Mouse (Mus musculus) intestine, embryonic 14.5 days (tissue): ENCODE measurements at regions not wholly inside any gene's neighbourhood (a gene's known extent, or its start where the extent isn't known, plus 50 kb on each side); places are given as distances from the start of the nearest gene placed in this dataset.
A peak's percentile ranks its signal among the peaks of the same experiment; 100 is the strongest.

Experiments used
- ATAC-seq: fragments of 200-750 bp; cut with Nextera tagmentation; replicated peaks from 2 replicates; pipeline ENCODE4 v1.8.0; 2017; ENCODE audit warnings: low read depth, moderate number of reproducible peaks, moderate TSS enrichment, moderate library complexity; ENCODE audit not compliant: low FRiP score, low TSS enrichment
- DNase-seq: peaks from one replicate; pipeline ENCODE4 v3.0.0-alpha.2; 2018; ENCODE audit warnings: low spot score
- H3K27ac ChIP-seq: fragments of 300-500 bp; sonication (generic); 2 replicates; pipeline ENCODE4 v1.5.1; 2014; ENCODE audit warnings: low read depth, mild to moderate bottlenecking, control low read depth
- H3K27me3 ChIP-seq: fragments of 300-500 bp; sonication (generic); replicated peaks from 2 replicates; pipeline ENCODE4 v1.6.1; 2014; ENCODE audit warnings: low read length, control low read depth; ENCODE audit not compliant: control insufficient read depth, insufficient read depth
- H3K36me3 ChIP-seq: fragments of 300-500 bp; sonication (generic); 2 replicates; pipeline ENCODE4 v1.6.1; 2014; ENCODE audit warnings: low read length, control low read depth; ENCODE audit not compliant: control insufficient read depth, insufficient read depth
- H3K4me1 ChIP-seq: fragments of 300-500 bp; sonication (generic); replicated peaks from 2 replicates; pipeline ENCODE4 v1.6.1; 2014; ENCODE audit warnings: low read length, control low read depth, mixed read lengths; ENCODE audit not compliant: control insufficient read depth, insufficient read depth
- H3K4me2 ChIP-seq: fragments of 300-500 bp; sonication (generic); 2 replicates; pipeline ENCODE4 v1.6.1; 2014; ENCODE audit warnings: low read length
- H3K4me3 ChIP-seq: fragments of 300-500 bp; sonication (generic); 2 replicates; pipeline ENCODE4 v1.5.1; 2014; ENCODE audit warnings: low read depth, low read length, control low read depth, mixed read lengths
- H3K9ac ChIP-seq: fragments of 300-500 bp; sonication (generic); 2 replicates; pipeline ENCODE4 v1.6.1; 2014; ENCODE audit warnings: mild to moderate bottlenecking, low read length
- H3K9me3 ChIP-seq: fragments of 300-500 bp; sonication (generic); 2 replicates; pipeline ENCODE4 v1.6.1; 2016; ENCODE audit warnings: low read length, control low read depth; ENCODE audit not compliant: control insufficient read depth
- WGBS: fragments of 180-500 bp; shearing (Covaris S2); extraction: QIAGEN DNeasy Blood & Tissue Kit; methylation state at CpG from one replicate; pipeline ENCODE4 v1.1.7; 2014; 5-methylcytosine and 5-hydroxymethylcytosine counted together

DNA sequence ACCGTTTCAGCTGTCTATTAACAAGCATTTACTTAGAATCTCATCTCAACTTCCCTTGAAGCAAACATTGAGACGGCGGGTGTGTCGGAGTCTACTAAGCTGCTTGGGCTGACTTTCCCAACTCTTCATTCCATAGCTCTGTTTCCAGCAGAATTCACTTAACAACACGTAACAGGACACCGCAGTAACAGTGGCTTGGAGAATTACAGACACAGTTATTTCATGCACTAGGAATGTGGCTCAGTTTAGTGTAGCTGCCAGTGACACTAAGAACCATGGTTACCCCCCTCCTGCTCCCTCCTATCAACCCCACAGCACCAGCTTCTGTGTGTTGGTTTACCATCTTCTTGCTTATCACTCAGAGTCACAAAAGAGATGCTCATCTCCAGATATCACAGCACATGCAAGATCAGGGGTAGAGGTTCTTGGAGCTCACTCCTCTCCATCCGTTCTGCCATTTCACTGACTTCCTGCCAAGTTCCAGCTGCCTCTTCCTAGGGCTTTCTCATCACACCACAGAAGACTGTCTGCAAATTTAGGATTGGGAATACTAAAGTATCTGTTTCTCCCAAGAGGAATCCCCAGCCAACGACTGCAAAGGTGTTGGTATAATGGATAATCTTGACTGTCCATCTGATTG is 90.7 kb downstream of the Banf2 start:
- no peak overlapping the region for H3K4me3 ChIP-seq
- ATAC-seq (no peak), DNase-seq (no peak)
- peak overlapping the region; percentile 48; the same call in 1 of the 2 replicates for H3K27ac ChIP-seq
- H3K4me1 ChIP-seq, result no peaks in the 10 kb centered on the region
- no peak overlapping the region for H3K4me2 ChIP-seq
- H3K27me3 ChIP-seq, result no peaks in the 10 kb centered on the region
- H3K9me3 ChIP-seq, result no peaks in the 10 kb centered on the region
- WGBS, result 55% methylated on average over 8 of the region's 8 CpGs
- no peaks in the 10 kb centered on the region for H3K36me3 ChIP-seq
- H3K9ac ChIP-seq, result no peak overlapping the region

DNA sequence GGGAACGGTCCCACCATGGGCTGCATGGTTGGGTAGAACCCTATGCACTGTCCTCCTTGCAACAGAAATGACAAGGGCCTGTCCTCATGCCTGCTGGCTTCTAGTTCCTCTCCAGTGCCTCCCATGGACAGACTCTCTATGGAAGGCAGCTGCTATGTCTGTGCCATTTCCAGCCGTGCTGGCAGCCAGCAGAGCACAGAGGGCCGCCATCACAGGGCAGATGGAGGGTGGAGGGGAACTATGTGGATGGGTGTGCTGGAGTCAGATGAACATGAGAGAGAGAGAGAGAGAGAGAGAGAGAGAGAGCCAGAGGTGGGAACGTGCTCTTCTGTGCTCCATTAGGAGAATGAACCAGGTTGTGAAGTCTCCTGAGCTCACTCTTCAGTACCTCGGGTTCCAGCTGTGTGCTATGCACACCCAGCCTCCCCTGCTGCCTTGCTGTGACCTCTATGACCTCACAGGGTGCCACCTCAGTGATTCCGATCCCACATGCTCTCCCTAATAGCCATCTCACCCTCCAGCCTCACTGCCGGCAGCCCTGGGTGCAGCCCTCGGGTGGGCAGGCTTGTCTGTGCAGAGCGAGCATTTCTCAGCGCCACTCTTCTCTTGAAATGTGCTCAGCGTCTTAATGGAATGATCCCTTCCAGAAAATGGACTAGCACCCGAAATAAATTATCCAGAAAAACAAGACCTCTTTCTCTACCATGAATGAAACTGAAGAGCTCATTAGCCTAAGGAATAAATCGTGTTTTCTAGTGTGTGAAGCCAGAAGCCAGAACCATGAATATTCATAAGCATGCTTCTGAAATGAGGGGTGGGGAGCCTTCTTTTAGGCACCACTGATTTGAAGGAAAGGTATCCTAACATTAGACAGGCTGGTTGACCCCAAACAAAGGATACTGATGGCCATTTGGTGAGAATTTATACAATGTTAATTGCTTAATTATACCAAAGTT is 94.5 kb downstream of the Banf2 start:
- Histone ChIP-seq H3K4me3 (no peak overlapping the region), H3K4me2 (no peak overlapping the region), H3K9me3 (no peaks in the 10 kb centered on the region), H3K9ac (no peak overlapping the region), H3K27ac (no peak overlapping the region), H3K27me3 (no peaks in the 10 kb centered on the region), H3K4me1 (no peaks in the 10 kb centered on the region), H3K36me3 (no peaks in the 10 kb centered on the region)
- no peak for ATAC-seq
- WGBS, result 74% methylated on average over 13 of the region's 13 CpGs
- DNase-seq, result no peak

DNA sequence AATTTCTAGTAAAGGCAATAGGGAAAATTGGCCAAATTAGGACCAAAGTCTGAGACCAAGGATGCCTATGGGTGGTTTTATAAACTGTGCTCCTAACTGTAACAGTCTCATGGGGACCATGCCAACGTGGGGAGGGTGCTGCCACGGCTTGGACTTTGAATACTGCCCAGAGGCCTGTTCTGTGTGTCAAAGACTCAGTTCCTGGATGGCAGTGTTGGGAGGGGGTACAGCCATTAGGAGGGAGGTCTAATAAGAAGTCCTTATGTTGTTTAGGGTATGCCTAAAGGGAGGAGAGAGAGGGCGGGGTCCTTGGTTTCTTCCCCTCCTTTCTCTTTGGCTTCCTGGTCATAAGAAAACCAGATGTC is 95.2 kb downstream of the Banf2 start:
- H3K27ac ChIP-seq, result no peak overlapping the region

DNA sequence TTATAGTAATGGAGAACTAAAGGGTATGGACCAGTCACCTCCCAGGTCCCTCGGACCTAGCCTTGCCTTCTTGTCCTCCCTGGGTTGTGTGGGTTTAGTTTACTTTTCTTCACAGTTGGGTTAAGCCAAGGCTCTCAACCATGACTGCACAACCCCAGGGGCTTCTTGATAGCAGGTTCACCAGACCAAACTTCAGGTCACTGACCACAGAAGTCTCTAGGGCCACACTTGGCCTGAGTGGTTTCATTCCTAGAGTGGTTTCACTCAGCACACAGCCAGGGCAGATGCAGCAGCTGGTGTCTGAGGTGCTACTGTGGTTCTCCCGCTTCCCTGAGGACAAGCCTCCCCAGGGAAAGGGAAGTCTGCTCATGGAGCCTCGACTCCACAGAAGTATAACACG is 95.7 kb downstream of the Banf2 start:
- no peak overlapping the region for H3K9ac ChIP-seq
- H3K9me3 ChIP-seq, result no peaks in the 10 kb centered on the region
- H3K4me3 ChIP-seq, result no peak overlapping the region
- WGBS, result 80% methylated on average over 4 of the region's 4 CpGs
- H3K36me3 ChIP-seq, result no peaks in the 10 kb centered on the region
- H3K27me3 ChIP-seq, result no peaks in the 10 kb centered on the region
- H3K4me2 ChIP-seq, result no peak overlapping the region
- no peak overlapping the region for H3K27ac ChIP-seq
- H3K4me1 ChIP-seq, result no peaks in the 10 kb centered on the region
- DNase-seq (no peak), ATAC-seq (no peak)

More for the DNA sequence above, 95.2 kb downstream of the Banf2 start:
- Histone ChIP-seq H3K9me3 (no peaks in the 10 kb centered on the region), H3K4me1 (no peaks in the 10 kb centered on the region), H3K27me3 (no peaks in the 10 kb centered on the region), H3K9ac (no peak overlapping the region), H3K36me3 (no peaks in the 10 kb centered on the region), H3K4me2 (no peak overlapping the region), H3K4me3 (no peak overlapping the region)
- ATAC-seq (no peak), DNase-seq (no peak)
- WGBS, result 83% methylated on average over 3 of the region's 3 CpGs

DNA sequence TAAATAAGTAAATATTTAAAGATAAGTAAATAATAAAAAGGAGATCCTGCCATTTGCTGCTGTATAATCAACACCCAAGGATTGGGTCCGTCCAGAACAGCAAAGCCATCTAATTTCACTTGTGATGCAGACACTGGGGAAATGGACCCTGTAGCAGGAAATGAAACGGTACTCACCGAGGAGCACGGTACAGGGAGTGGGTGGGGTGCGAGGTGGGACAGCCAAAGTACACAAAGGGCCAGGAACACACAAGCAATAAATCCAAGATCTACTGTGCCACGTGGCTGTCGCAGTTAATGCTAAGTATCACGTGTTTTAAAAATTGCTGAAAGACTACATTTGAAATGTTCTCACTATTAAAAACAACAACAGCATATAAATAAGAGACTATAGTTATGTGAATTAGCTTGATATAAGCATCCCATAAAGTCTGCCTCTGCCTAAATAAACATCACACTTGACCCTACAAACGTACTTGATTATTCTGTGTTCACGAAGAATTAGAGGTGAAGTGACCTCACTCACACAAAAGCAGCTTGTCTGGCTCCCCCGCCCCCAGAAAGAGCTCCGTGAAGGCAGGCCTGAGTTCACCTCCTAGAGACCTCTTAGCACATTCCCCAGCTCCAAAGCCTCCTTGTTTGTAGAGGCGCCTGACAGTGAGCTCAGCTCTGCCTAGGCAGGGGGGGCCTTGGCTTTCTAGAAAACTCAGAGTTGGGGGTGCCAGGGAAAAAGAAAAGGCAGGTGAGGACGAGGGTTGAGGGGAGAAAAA is 101.1 kb downstream of the Banf2 start:
- H3K4me3 ChIP-seq, result no peak overlapping the region
- no peak overlapping the region for H3K9ac ChIP-seq
- WGBS, result 38% methylated on average over 14 of the region's 14 CpGs
- H3K4me2 ChIP-seq, result no peak overlapping the region
- H3K9me3 ChIP-seq, result no peaks in the 10 kb centered on the region
- H3K4me1 ChIP-seq, result peaks cover 11% of the 10 kb centered on the region
- peak; percentile 79 for ATAC-seq
- no peaks in the 10 kb centered on the region for H3K27me3 ChIP-seq
- no peaks in the 10 kb centered on the region for H3K36me3 ChIP-seq
- H3K27ac ChIP-seq, result peak overlapping the region; percentile 51
- no peak for DNase-seq

DNA sequence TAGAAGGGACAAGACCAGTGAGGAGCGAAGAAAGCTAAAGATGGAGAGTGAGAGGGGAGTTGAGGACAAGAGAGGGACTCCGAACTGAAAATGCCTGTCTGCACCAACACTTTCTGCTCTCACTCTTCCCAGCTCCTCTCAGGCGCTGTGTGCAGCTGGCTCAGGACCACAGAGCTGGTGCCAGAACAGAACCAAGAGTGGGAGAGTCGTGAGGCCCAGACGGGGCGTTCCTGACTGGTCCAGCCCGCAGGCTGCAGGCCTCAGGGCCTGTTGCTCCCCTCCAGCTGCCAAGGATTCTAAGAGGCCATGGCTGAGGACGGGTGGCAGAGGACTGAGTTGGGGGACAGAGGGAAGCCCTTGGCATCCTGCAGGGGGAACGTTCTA is 101.7 kb downstream of the Banf2 start:
- 68% methylated on average over 9 of the region's 9 CpGs for WGBS
- Histone ChIP-seq H3K4me3 (no peak overlapping the region), H3K36me3 (no peaks in the 10 kb centered on the region), H3K4me2 (no peak overlapping the region), H3K9me3 (no peaks in the 10 kb centered on the region), H3K9ac (no peak overlapping the region), H3K4me1 (peaks cover 11% of the 10 kb centered on the region), H3K27ac (peak overlapping the region; percentile 51; the same call in 1 of the 2 replicates), H3K27me3 (no peaks in the 10 kb centered on the region)
- DNase-seq, result no peak
- no peak for ATAC-seq

DNA sequence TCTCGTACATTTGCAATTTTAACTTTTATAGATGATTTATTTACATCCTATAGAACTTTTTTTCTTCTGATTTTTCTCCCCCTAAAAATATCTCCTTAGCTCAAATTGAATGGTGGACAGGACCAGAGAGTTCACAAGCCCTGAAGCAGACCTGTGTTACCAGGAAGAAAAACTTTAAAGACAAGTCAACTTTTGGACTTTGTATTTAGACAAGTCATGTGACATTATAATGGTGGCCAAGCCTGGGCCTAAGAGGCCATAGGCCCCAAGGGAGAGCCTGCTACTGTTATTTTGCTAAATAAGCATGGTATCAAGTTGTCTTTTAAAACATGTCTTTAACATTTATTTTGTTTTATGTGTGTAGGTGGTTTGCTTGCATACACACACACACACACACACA is 102.7 kb downstream of the Banf2 start:
- H3K27ac ChIP-seq, result no peak overlapping the region
- no peak overlapping the region for H3K4me3 ChIP-seq
- no peaks in the 10 kb centered on the region for H3K27me3 ChIP-seq
- DNase-seq, result no peak
- no peak overlapping the region for H3K4me2 ChIP-seq
- WGBS, result 85% methylated on average over 1 of the region's 1 CpGs
- no peak overlapping the region for H3K9ac ChIP-seq
- H3K4me1 ChIP-seq, result peaks cover 11% of the 10 kb centered on the region
- no peaks in the 10 kb centered on the region for H3K9me3 ChIP-seq
- no peaks in the 10 kb centered on the region for H3K36me3 ChIP-seq
- ATAC-seq, result no peak

DNA sequence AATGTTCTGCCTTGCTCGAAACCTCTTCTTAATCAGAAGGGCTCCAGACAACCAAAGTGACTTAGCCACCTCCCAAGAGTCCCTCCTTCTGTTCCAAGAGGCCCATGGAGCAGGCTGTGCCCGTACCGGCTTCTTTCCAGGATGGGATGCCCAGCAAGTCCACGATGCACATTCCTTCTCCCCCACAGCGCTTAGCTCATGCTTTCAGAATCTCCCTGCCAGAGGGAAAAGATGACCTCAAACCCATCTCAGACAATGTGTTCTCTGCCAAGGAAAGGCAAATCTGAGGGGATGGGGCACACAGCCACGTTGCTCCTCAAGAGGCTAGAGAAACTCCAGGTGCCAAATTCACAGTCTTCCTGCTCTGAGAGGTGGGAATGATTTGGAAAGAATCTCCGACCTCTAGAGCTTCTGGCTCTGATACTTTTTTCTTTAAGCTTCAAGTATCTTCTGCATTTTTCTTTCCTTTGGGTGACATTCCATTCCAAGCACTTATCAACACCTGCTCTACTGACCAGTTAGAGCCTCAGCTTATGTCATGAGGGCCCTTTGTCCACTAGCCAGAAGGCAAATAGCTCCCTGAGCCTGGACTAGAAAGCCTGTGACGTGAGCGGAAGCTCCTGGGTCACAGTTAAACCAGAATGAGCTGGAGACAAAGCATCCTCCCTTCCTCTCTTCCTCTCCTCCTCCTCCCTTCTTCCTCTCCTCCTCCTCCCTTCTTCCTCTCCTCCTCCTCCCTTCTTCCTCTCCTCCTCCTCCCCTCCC is 110.9 kb downstream of the Banf2 start:
- Histone ChIP-seq H3K36me3 (no peaks in the 10 kb centered on the region), H3K4me1 (no peaks in the 10 kb centered on the region), H3K9me3 (no peaks in the 10 kb centered on the region), H3K4me2 (no peak overlapping the region), H3K9ac (no peak overlapping the region), H3K4me3 (no peak overlapping the region), H3K27me3 (no peaks in the 10 kb centered on the region), H3K27ac (no peak overlapping the region)
- DNase-seq (no peak), ATAC-seq (no peak)
- WGBS, result 81% methylated on average over 9 of the region's 9 CpGs
